Mouse (Mus musculus) liver, postnatal 0 days (tissue): Measurements from ENCODE around the gene Prl4a1. TPM values are rescaled to one million over a fixed set of nuclear protein-coding genes. Genes with fewer than 3 reads are reported as not detected.
"Not testable (repeated sequence)": the region's sequence is repeated elsewhere in the genome, so short reads cannot be mapped to it uniquely, and the experiment has no call there.

ENCODE experiments used
- ATAC-seq: fragments of 200-750 bp; cut with Nextera tagmentation; 2 replicates; pipeline ENCODE4 v1.8.0; 2017; ENCODE audit warnings: mild to moderate bottlenecking, moderate library complexity
- DNase-seq: peaks from one replicate; pipeline ENCODE4 v3.0.0-alpha.2; 2016
- H3K27ac ChIP-seq: fragments of 300-500 bp; sonication (generic); 2 replicates; pipeline ENCODE4 v1.5.1; 2014; ENCODE audit warnings: antibody characterized with exemption, moderate library complexity, mild to moderate bottlenecking, low read depth
- H3K27me3 ChIP-seq: fragments of 300-500 bp; sonication (generic); 2 replicates; pipeline ENCODE4 v1.6.1; 2014; ENCODE audit warnings: low read length, control low read depth, mixed read lengths; ENCODE audit not compliant: insufficient read depth
- H3K36me3 ChIP-seq: fragments of 300-500 bp; sonication (generic); replicated peaks from 2 replicates; pipeline ENCODE4 v1.6.1; 2014; ENCODE audit warnings: mild to moderate bottlenecking, control low read depth, low read length, moderate library complexity, mixed read lengths; ENCODE audit not compliant: insufficient read depth
- H3K4me1 ChIP-seq: fragments of 300-500 bp; sonication (generic); 2 replicates; pipeline ENCODE4 v1.6.1; 2014; ENCODE audit warnings: antibody characterized with exemption, mild to moderate bottlenecking, control low read depth; ENCODE audit not compliant: insufficient read depth
- H3K4me2 ChIP-seq: fragments of 300-500 bp; sonication (generic); 2 replicates; pipeline ENCODE4 v1.6.1; 2014; ENCODE audit warnings: low read depth, mild to moderate bottlenecking, low read length, moderate library complexity, mixed read lengths
- H3K4me3 ChIP-seq: fragments of 300-500 bp; sonication (generic); 2 replicates; pipeline ENCODE4 v1.5.1; 2014; ENCODE audit warnings: low read depth, low read length
- H3K9ac ChIP-seq: fragments of 300-500 bp; sonication (generic); replicated peaks from 2 replicates; pipeline ENCODE4 v1.6.1; 2014; ENCODE audit warnings: mild to moderate bottlenecking, moderate library complexity
- H3K9me3 ChIP-seq: fragments of 300-500 bp; sonication (generic); 2 replicates; pipeline ENCODE4 v1.6.1; 2016; ENCODE audit warnings: mild to moderate bottlenecking, control low read depth, low read length, mixed read lengths
- CTCF ChIP-seq: sonication (generic); IDR thresholded peaks from 2 replicates; pipeline ENCODE4 v1.5.1; 2016; ENCODE audit warnings: antibody characterized with exemption, low read depth
- EP300 ChIP-seq: IDR thresholded peaks from 2 replicates; pipeline ENCODE4 v1.6.1; 2016; ENCODE audit warnings: antibody characterized with exemption, low read depth, mild to moderate bottlenecking
- WGBS: fragments of 180-500 bp; shearing (Covaris S2); extraction: QIAGEN DNeasy Blood & Tissue Kit; methylation state at CpG from one replicate; pipeline ENCODE4 v1.1.7; 2014; ENCODE audit not compliant: insufficient replicate concordance; 5-methylcytosine and 5-hydroxymethylcytosine counted together
- polyA plus RNA-seq: library from polyadenylated mRNA; unstranded; fragments of >200 nt; fragmentation: Nextera tagmentation; extraction: Ambion mirVana; gene quantifications from 2 replicates; pipeline ENCODE4 v1.2.1, GENCODE M21; 2015

Prl4a1 gene
- not detected in 2 replicates for polyA plus RNA-seq

GRCm38 (mm10) chr13:28015912-28016311 is at the start of gene Prl4a1:
Gene Prl4a1, plus strand, starts transcription at chr13:28016212.
- no peak within 1 kb of the TSS for H3K9ac ChIP-seq
- WGBS = 79% methylated on average over 3 of the region's 3 CpGs
- TF ChIP-seq CTCF (no peak), EP300 (no peak)
- no peaks in the 10 kb centered on the region for H3K27me3 ChIP-seq
- H3K4me1 ChIP-seq = no peaks in the 10 kb centered on the region
- no peaks in the 10 kb centered on the region for H3K36me3 ChIP-seq
- no peak for ATAC-seq
- H3K27ac ChIP-seq = no peak within 1 kb of the TSS
- no peaks in the 10 kb centered on the region for H3K9me3 ChIP-seq
- H3K4me2 ChIP-seq = no peak within 1 kb of the TSS
- H3K4me3 ChIP-seq = no peak within 1 kb of the TSS
- no peak for DNase-seq

- Histone ChIP-seq H3K36me3 (no peaks in the 10 kb centered on the region), H3K9me3 (no peaks in the 10 kb centered on the region), H3K4me1 (no peaks in the 10 kb centered on the region), H3K9ac (no peak overlapping the region), H3K4me3 (no peak overlapping the region), H3K27ac (no peak overlapping the region), H3K27me3 (no peaks in the 10 kb centered on the region), H3K4me2 (no peak overlapping the region)
- DNase-seq (no peak), ATAC-seq (no peak)
- 64% methylated on average over 1 of the region's 1 CpGs for WGBS
- no peak for TF ChIP-seq EP300
- no peak for TF ChIP-seq CTCF
These were observed 43.1 kb upstream of the Prl4a1 start for GRCm38 (mm10) chr13:27972931-27973330.

- H3K27ac ChIP-seq, ATAC-seq, H3K9me3 ChIP-seq, H3K9ac ChIP-seq, H3K27me3 ChIP-seq, DNase-seq, H3K4me3 ChIP-seq, H3K4me2 ChIP-seq, H3K4me1 ChIP-seq, H3K36me3 ChIP-seq: not testable (repeated sequence)
- 53% methylated on average over 2 of the region's 2 CpGs for WGBS
These were observed 41.7 kb upstream of the Prl4a1 start for GRCm38 (mm10) chr13:27974281-27974680.

GRCm38 (mm10) chr13:27977646-27978045 is 38.4 kb upstream of the Prl4a1 start:
- no peak for TF ChIP-seq EP300
- no peak for TF ChIP-seq CTCF
- 84% methylated on average over 2 of the region's 2 CpGs for WGBS
- Histone ChIP-seq H3K27ac (no peak overlapping the region), H3K4me1 (no peaks in the 10 kb centered on the region), H3K4me3 (no peak overlapping the region), H3K9me3 (no peaks in the 10 kb centered on the region), H3K9ac (no peak overlapping the region), H3K36me3 (no peaks in the 10 kb centered on the region), H3K27me3 (no peaks in the 10 kb centered on the region), H3K4me2 (no peak overlapping the region)
- DNase-seq = no peak
- ATAC-seq = no peak

- H3K27me3 ChIP-seq, H3K4me1 ChIP-seq, H3K9me3 ChIP-seq, H3K4me2 ChIP-seq, H3K9ac ChIP-seq, H3K36me3 ChIP-seq, H3K4me3 ChIP-seq, DNase-seq, H3K27ac ChIP-seq: not testable (repeated sequence)
- 0 out of 2 replicates have a peak, but pooled peaks have one; percentile 15 for ATAC-seq
- 45% methylated on average over 3 of the region's 3 CpGs for WGBS
These were observed 19.5 kb upstream of the Prl4a1 start for GRCm38 (mm10) chr13:27996557-27996956.

GRCm38 (mm10) chr13:28029330-28029729 is 13.3 kb downstream of the Prl4a1 start:
- DNase-seq (no peak), ATAC-seq (no peak)
- no peak overlapping the region for H3K4me3 ChIP-seq
- H3K4me2 ChIP-seq = no peak overlapping the region
- H3K36me3 ChIP-seq = no peaks in the 10 kb centered on the region
- H3K4me1 ChIP-seq = no peaks in the 10 kb centered on the region
- no peak overlapping the region for H3K9ac ChIP-seq
- H3K27ac ChIP-seq = no peak overlapping the region
- no peaks in the 10 kb centered on the region for H3K9me3 ChIP-seq
- no peaks in the 10 kb centered on the region for H3K27me3 ChIP-seq
- TF ChIP-seq CTCF (no peak), EP300 (no peak)

GRCm38 (mm10) chr13:28069315-28069714 is 53.3 kb downstream of the Prl4a1 start:
- H3K9me3 ChIP-seq = no peaks in the 10 kb centered on the region
- H3K27me3 ChIP-seq = no peaks in the 10 kb centered on the region
- TF ChIP-seq EP300 (no peak), CTCF (no peak)
- H3K9ac ChIP-seq = no peak overlapping the region
- H3K27ac ChIP-seq = no peak overlapping the region
- DNase-seq = no peak
- no peak overlapping the region for H3K4me3 ChIP-seq
- no peak for ATAC-seq
- 79% methylated on average over 3 of the region's 3 CpGs for WGBS
- no peaks in the 10 kb centered on the region for H3K4me1 ChIP-seq
- H3K36me3 ChIP-seq = no peaks in the 10 kb centered on the region
- H3K4me2 ChIP-seq = no peak overlapping the region

Other genes starting within 250 kb of the Prl4a1 start
- gene Prl7c1, start 235.4 kb upstream of the Prl4a1 start, polyA plus RNA-seq = not detected in 2 replicates
- not detected in 2 replicates for gene Prl2a1, start 214.6 kb upstream of the Prl4a1 start, polyA plus RNA-seq
- not detected in 2 replicates for gene Prl2c1, start 166.9 kb upstream of the Prl4a1 start, polyA plus RNA-seq
- not detected in 2 replicates for gene Prl5a1, start 126.3 kb downstream of the Prl4a1 start, polyA plus RNA-seq
- gene Gm11361, start 241.3 kb downstream of the Prl4a1 start, polyA plus RNA-seq = 3.8 and 4.5 TPM in 2 replicates